Mouse (Mus musculus) embryonic facial prominence, embryonic 14.5 days (tissue): ENCODE data around the gene Gpsm2. TPM values are rescaled to one million over a fixed set of nuclear protein-coding genes. Genes with fewer than 3 reads are reported as not detected.
"Not testable (repeated sequence)": the region's sequence is repeated elsewhere in the genome, so short reads cannot be mapped to it uniquely, and the experiment has no call there.

ENCODE experiments used
- ATAC-seq: fragments of 200-750 bp; cut with Nextera tagmentation; 2 replicates; pipeline ENCODE4 v1.8.0; 2017; ENCODE audit warnings: low read depth, moderate number of reproducible peaks, moderate TSS enrichment
- DNase-seq: peaks from one replicate; pipeline ENCODE4 v3.0.0-alpha.2; 2015; ENCODE audit warnings: low spot score
- H3K27ac ChIP-seq: fragments of 300-500 bp; sonication (generic); replicated peaks from 2 replicates; pipeline ENCODE4 v1.5.1; 2014; ENCODE audit warnings: low read depth, mild to moderate bottlenecking, low read length, moderate library complexity
- H3K27me3 ChIP-seq: fragments of 300-500 bp; sonication (generic); replicated peaks from 2 replicates; pipeline ENCODE4 v1.6.1; 2014; ENCODE audit warnings: low read length; ENCODE audit not compliant: control insufficient read depth, insufficient read depth
- H3K36me3 ChIP-seq: fragments of 300-500 bp; sonication (generic); 2 replicates; pipeline ENCODE4 v1.6.1; 2014; ENCODE audit warnings: low read length, mixed read lengths; ENCODE audit not compliant: control insufficient read depth, insufficient read depth
- H3K4me1 ChIP-seq: fragments of 300-500 bp; sonication (generic); 2 replicates; pipeline ENCODE4 v1.6.1; 2014; ENCODE audit warnings: antibody characterized with exemption, low read length; ENCODE audit not compliant: control insufficient read depth, insufficient read depth
- H3K4me2 ChIP-seq: fragments of 300-500 bp; sonication (generic); 2 replicates; pipeline ENCODE4 v1.6.1; 2014; ENCODE audit warnings: low read depth, mild to moderate bottlenecking, low read length, moderate library complexity, mixed read lengths
- H3K4me3 ChIP-seq: fragments of 300-500 bp; sonication (generic); 2 replicates; pipeline ENCODE4 v1.5.1; 2014; ENCODE audit warnings: low read depth, mild to moderate bottlenecking, low read length
- H3K9ac ChIP-seq: fragments of 300-500 bp; sonication (generic); 2 replicates; pipeline ENCODE4 v1.6.1; 2014; ENCODE audit warnings: low read depth, mild to moderate bottlenecking, low read length, moderate library complexity, mixed read lengths
- H3K9me3 ChIP-seq: fragments of 300-500 bp; sonication (generic); 2 replicates; pipeline ENCODE4 v1.6.1; 2016; ENCODE audit warnings: low read length; ENCODE audit not compliant: control insufficient read depth
- WGBS: fragments of 180-500 bp; shearing (Covaris S2); extraction: QIAGEN DNeasy Blood & Tissue Kit; methylation state at CpG from one replicate; pipeline ENCODE4 v1.1.7; 2014; 5-methylcytosine and 5-hydroxymethylcytosine counted together
- polyA plus RNA-seq: library from polyadenylated mRNA; unstranded; fragments of >200 nt; fragmentation: Nextera tagmentation; extraction: Ambion mirVana; gene quantifications from 2 replicates; pipeline ENCODE4 v1.2.1, GENCODE M21; 2014

Gene Gpsm2
- polyA plus RNA-seq, 1 experiment from 2014 or later = 69.5 TPM

GRCm38 (mm10) chr3:108660941-108661340 lies 61.2 kb downstream of the Gpsm2 start:
- H3K27ac ChIP-seq = no peak overlapping the region
- no peak for DNase-seq
- WGBS = 74% methylated on average over 1 of the region's 1 CpGs
- H3K9ac ChIP-seq = no peak overlapping the region
- H3K4me2 ChIP-seq = no peak overlapping the region
- no peaks in the 10 kb centered on the region for H3K4me1 ChIP-seq
- H3K36me3 ChIP-seq = peaks cover 44% of the 10 kb centered on the region
- no peaks in the 10 kb centered on the region for H3K9me3 ChIP-seq
- no peaks in the 10 kb centered on the region for H3K27me3 ChIP-seq
- ATAC-seq = no peak
- H3K4me3 ChIP-seq = no peak overlapping the region

- ATAC-seq (no peak), DNase-seq (no peak)
- 90% methylated on average over 9 of the region's 9 CpGs for WGBS
- no peak overlapping the region for H3K27ac ChIP-seq
- no peaks in the 10 kb centered on the region for H3K9me3 ChIP-seq
- H3K9ac ChIP-seq = no peak overlapping the region
- peaks cover 24% of the 10 kb centered on the region for H3K36me3 ChIP-seq
- peaks cover 10% of the 10 kb centered on the region; the same call in 1 of the 2 replicates for H3K4me1 ChIP-seq
- H3K4me3 ChIP-seq = no peak overlapping the region
- H3K27me3 ChIP-seq = no peaks in the 10 kb centered on the region
- no peak overlapping the region for H3K4me2 ChIP-seq
These were observed 63.5 kb downstream of the Gpsm2 start for GRCm38 (mm10) chr3:108658612-108659011.

- H3K9me3 ChIP-seq = no peaks in the 10 kb centered on the region
- peaks cover 10% of the 10 kb centered on the region; the same call in 1 of the 2 replicates for H3K4me1 ChIP-seq
- no peaks in the 10 kb centered on the region for H3K36me3 ChIP-seq
- no peak for ATAC-seq
- 0 out of 2 replicates have a peak overlapping the region, but pooled peaks have one; percentile 93 for H3K9ac ChIP-seq
- H3K4me3 ChIP-seq = peak overlapping the region; percentile 85; the same call in 1 of the 2 replicates
- no peaks in the 10 kb centered on the region for H3K27me3 ChIP-seq
- peak overlapping the region; percentile 77 for H3K4me2 ChIP-seq
- no peak overlapping the region for H3K27ac ChIP-seq
- DNase-seq = no peak
- 83% methylated on average over 7 of the region's 7 CpGs for WGBS
These were observed 66.6 kb downstream of the Gpsm2 start for GRCm38 (mm10) chr3:108655486-108655885.

GRCm38 (mm10) chr3:108654566-108654965 lies 67.5 kb downstream of the Gpsm2 start:
- Histone ChIP-seq H3K4me1 (peaks cover 10% of the 10 kb centered on the region; the same call in 1 of the 2 replicates), H3K9me3 (no peaks in the 10 kb centered on the region), H3K36me3 (no peaks in the 10 kb centered on the region), H3K4me3 (peak overlapping the region; percentile 85), H3K27ac (0 out of 2 replicates have a peak overlapping the region, but pooled peaks have one; percentile 90), H3K27me3 (no peaks in the 10 kb centered on the region), H3K9ac (peak overlapping the region; percentile 93), H3K4me2 (peak overlapping the region; percentile 77)
- ATAC-seq (no peak), DNase-seq (peak; percentile 54)
- 20% methylated on average over 14 of the region's 14 CpGs for WGBS

- peak; percentile 99 for ATAC-seq
- WGBS = under 1% methylated on average over 35 of the region's 57 CpGs
- Histone ChIP-seq H3K4me2 (peak within 1 kb of the TSS; percentile 77), H3K4me3 (peak within 1 kb of the TSS; percentile 85), H3K27ac (peak within 1 kb of the TSS; percentile 90), H3K4me1 (peaks cover 10% of the 10 kb centered on the region; the same call in 1 of the 2 replicates), H3K36me3 (no peaks in the 10 kb centered on the region), H3K9me3 (no peaks in the 10 kb centered on the region), H3K27me3 (no peaks in the 10 kb centered on the region), H3K9ac (peak within 1 kb of the TSS; percentile 93)
- DNase-seq = peak; percentile 95
These were observed 68.3 kb downstream of the Gpsm2 start, which contains the start of gene Clcc1 for GRCm38 (mm10) chr3:108653710-108654379. Clcc1 (plus strand) TSS chr3:108653913.

- Histone ChIP-seq H3K36me3 (no peaks in the 10 kb centered on the region), H3K27me3 (no peaks in the 10 kb centered on the region), H3K4me3 (peak overlapping the region; percentile 19), H3K27ac (no peak overlapping the region), H3K9ac (no peak overlapping the region), H3K9me3 (no peaks in the 10 kb centered on the region), H3K4me1 (peaks cover 10% of the 10 kb centered on the region; the same call in 1 of the 2 replicates), H3K4me2 (peak overlapping the region; percentile 45)
- 21% methylated on average over 9 of the region's 9 CpGs for WGBS
- ATAC-seq (no peak), DNase-seq (peak; percentile 29)
These were observed 69.1 kb downstream of the Gpsm2 start for GRCm38 (mm10) chr3:108652866-108653642.

GRCm38 (mm10) chr3:108647681-108648080 lies 74.4 kb downstream of the Gpsm2 start:
- not testable (repeated sequence) for H3K27ac ChIP-seq, H3K4me2 ChIP-seq, H3K27me3 ChIP-seq, H3K4me1 ChIP-seq, H3K4me3 ChIP-seq, H3K9me3 ChIP-seq, H3K9ac ChIP-seq
- peaks cover 11% of the 10 kb centered on the region; the same call in 1 of the 2 replicates for H3K36me3 ChIP-seq
- WGBS = 31% methylated on average over 5 of the region's 5 CpGs
- DNase-seq (peak; percentile 12), ATAC-seq (peak; percentile 55; the same call in 1 of the 2 replicates)

- H3K36me3 ChIP-seq = peaks cover 11% of the 10 kb centered on the region; the same call in 1 of the 2 replicates
- peak; percentile 5 for DNase-seq
- no peaks in the 10 kb centered on the region for H3K9me3 ChIP-seq
- H3K27me3 ChIP-seq = no peaks in the 10 kb centered on the region
- H3K4me3 ChIP-seq = no peak overlapping the region
- no peak overlapping the region for H3K9ac ChIP-seq
- 60% methylated on average over 7 of the region's 7 CpGs for WGBS
- H3K27ac ChIP-seq = no peak overlapping the region
- ATAC-seq = no peak
- H3K4me1 ChIP-seq = no peaks in the 10 kb centered on the region
- no peak overlapping the region for H3K4me2 ChIP-seq
These were observed 76.1 kb downstream of the Gpsm2 start for GRCm38 (mm10) chr3:108646036-108646435.
